ENCODE assay signal across 22 mouse cellular contexts in genomic region chr11:50139571-50139970, GRCm38 (mm10). TPM values are rescaled to one million over a fixed set of nuclear protein-coding genes. Genes with fewer than 3 reads are reported as not detected.
DNase-seq lines count a peak whose midpoint lies in the region; ATAC-seq and TF ChIP-seq lines count a peak whose summit lies in the region.
"Had no signal": no experiment of that assay in that cellular context is flagged by ENCODE, and none has a peak within 500 bp of the region (broad histone marks: within the 10 kb centered on the region; RNA-seq: fewer than 3 reads in every experiment).

No protein-coding gene starts in this region.

- no peak overlapping the region for H3K4me3 ChIP-seq in liver, embryonic 12.5 days
- H3K4me3 ChIP-seq in liver, postnatal 0 days (ENCODE audit: low read depth, low read length), result 0 out of 2 replicates have a peak overlapping the region, but pooled peaks have one; percentile 10
- H3K4me3 ChIP-seq: forebrain, embryonic 13.5 days; heart, embryonic 13.5 days; layer of hippocampus, adult 2 months; midbrain, embryonic 15.5 days had no signal

- no peak overlapping the region for H3K27ac ChIP-seq in liver, embryonic 12.5 days
- H3K27ac ChIP-seq in liver, postnatal 0 days (ENCODE audit: low read depth), result peak overlapping the region; percentile 79
- H3K27ac ChIP-seq: forebrain, embryonic 13.5 days; heart, embryonic 13.5 days; layer of hippocampus, adult 2 months; midbrain, embryonic 15.5 days had no signal

- H3K27me3 ChIP-seq in liver, embryonic 12.5 days (replicated peaks), result no peaks in the 10 kb centered on the region
- H3K27me3 ChIP-seq in liver, postnatal 0 days (ENCODE audit: insufficient read depth, low read length), result no peaks in the 10 kb centered on the region
- H3K27me3 ChIP-seq: forebrain, embryonic 13.5 days; heart, embryonic 13.5 days; midbrain, embryonic 15.5 days had no signal

- H3K4me1 ChIP-seq in liver, embryonic 12.5 days, result peaks cover 11% of the 10 kb centered on the region
- peaks cover 5% of the 10 kb centered on the region for H3K4me1 ChIP-seq in liver, postnatal 0 days (ENCODE audit: insufficient read depth)
- H3K4me1 ChIP-seq: forebrain, embryonic 13.5 days; midbrain, embryonic 15.5 days had no signal

- H3K36me3 ChIP-seq in liver, embryonic 12.5 days, result peaks cover 84% of the 10 kb centered on the region
- peaks cover 58% of the 10 kb centered on the region for H3K36me3 ChIP-seq in liver, postnatal 0 days (replicated peaks; ENCODE audit: insufficient read depth, low read length)

- TF ChIP-seq CTCF in liver, postnatal 0 days (IDR thresholded peaks at IDR 0.05; ENCODE audit: low read depth), result no peak

- H3K4me2 ChIP-seq in liver, embryonic 12.5 days, result no peak overlapping the region
- H3K4me2 ChIP-seq in liver, postnatal 0 days (ENCODE audit: low read depth, low read length), result peak overlapping the region; percentile 52
- H3K4me2 ChIP-seq: forebrain, embryonic 13.5 days; heart, embryonic 13.5 days; lung, embryonic 14.5 days; midbrain, embryonic 15.5 days had no signal

- 0 out of 2 replicates have a peak, but pooled peaks have one; percentile 40 for ATAC-seq in liver, embryonic 12.5 days
- ATAC-seq in liver, postnatal 0 days, result peak; percentile 89
- ATAC-seq: forebrain, embryonic 13.5 days; hindbrain, embryonic 16.5 days; midbrain, embryonic 15.5 days had no signal

- no peak for DNase-seq in liver
- DNase-seq in R1 (ENCODE audit: low read depth, low spot score), result peak; percentile 83
- DNase-seq in kidney, postnatal 14 days, result peak; percentile 50
- DNase-seq in liver, postnatal 0 days, result peak; percentile 53
- DNase-seq in ovary, adult 18-20 months (ENCODE audit: low spot score), result no peak
- DNase-seq in lung, postnatal 14 days, result no peak
- DNase-seq in thymus, postnatal 4 days, result no peak
- DNase-seq: adrenal gland, postnatal 10 days; cerebellum, adult 11 months; cerebellum, postnatal 14 days; heart, postnatal 36 days; left cerebral cortex, postnatal 4 days; lung, embryonic 14.5 days; right cerebral cortex, adult 18-20 months; spleen, adult 18-20 months; thymus, postnatal 25 days had no signal

- H3K9ac ChIP-seq in liver, embryonic 12.5 days, result no peak overlapping the region
- H3K9ac ChIP-seq in liver, postnatal 0 days (replicated peaks), result peak overlapping the region; percentile 54
- H3K9ac ChIP-seq: forebrain, embryonic 13.5 days; heart, embryonic 13.5 days; lung, embryonic 14.5 days; midbrain, embryonic 15.5 days had no signal

- no peaks in the 10 kb centered on the region for H3K9me3 ChIP-seq in liver, embryonic 12.5 days (replicated peaks)
- no peaks in the 10 kb centered on the region for H3K9me3 ChIP-seq in liver, postnatal 0 days (ENCODE audit: low read length)
- H3K9me3 ChIP-seq: forebrain, embryonic 13.5 days; heart, embryonic 13.5 days; midbrain, embryonic 15.5 days had no signal

- peak; percentile 34; the same call in 1 of the 2 replicates for TF ChIP-seq EP300 in liver, postnatal 0 days (IDR thresholded peaks at IDR 0.05; ENCODE audit: low read depth)

- WGBS in liver, embryonic 12.5 days (ENCODE audit: insufficient replicate concordance), result 72% methylated on average over 7 of the region's 7 CpGs
- WGBS in liver, postnatal 0 days (ENCODE audit: insufficient replicate concordance), result 61% methylated on average over 7 of the region's 7 CpGs

RNA-seq across cellular contexts. Expression of gene Tbc1d9b, which starts 8.4 kb away (rescaled TPM):
- polyA plus RNA-seq in liver, embryonic 12.5 days (2016; fragmentation: Nextera tagmentation; extraction: Ambion mirVana), result 20.2 and 20.3 TPM in 2 replicates
- polyA plus RNA-seq in liver, postnatal 0 days (2015; fragmentation: Nextera tagmentation; extraction: Ambion mirVana), result 8.9 and 9.1 TPM in 2 replicates

RNA-seq across cellular contexts. Expression of gene Mrnip, which starts 34.7 kb away (rescaled TPM):
- polyA plus RNA-seq in liver, embryonic 12.5 days (2016; fragmentation: Nextera tagmentation; extraction: Ambion mirVana), result 8.6 and 8.7 TPM in 2 replicates
- polyA plus RNA-seq in liver, postnatal 0 days (2015; fragmentation: Nextera tagmentation; extraction: Ambion mirVana), result 5.0 and 5.1 TPM in 2 replicates

Comparison
In these comparisons a context has a peak if more than half of its experiments do, and no peak if none do; other contexts are left out.
1. DNase-seq: peak in R1 (single experiment), kidney, postnatal 14 days (single experiment) and liver, postnatal 0 days (single experiment); none in liver (single experiment), ovary, adult 18-20 months (single experiment), lung, postnatal 14 days (single experiment) and thymus, postnatal 4 days (single experiment).